In the genomic region with DNA sequence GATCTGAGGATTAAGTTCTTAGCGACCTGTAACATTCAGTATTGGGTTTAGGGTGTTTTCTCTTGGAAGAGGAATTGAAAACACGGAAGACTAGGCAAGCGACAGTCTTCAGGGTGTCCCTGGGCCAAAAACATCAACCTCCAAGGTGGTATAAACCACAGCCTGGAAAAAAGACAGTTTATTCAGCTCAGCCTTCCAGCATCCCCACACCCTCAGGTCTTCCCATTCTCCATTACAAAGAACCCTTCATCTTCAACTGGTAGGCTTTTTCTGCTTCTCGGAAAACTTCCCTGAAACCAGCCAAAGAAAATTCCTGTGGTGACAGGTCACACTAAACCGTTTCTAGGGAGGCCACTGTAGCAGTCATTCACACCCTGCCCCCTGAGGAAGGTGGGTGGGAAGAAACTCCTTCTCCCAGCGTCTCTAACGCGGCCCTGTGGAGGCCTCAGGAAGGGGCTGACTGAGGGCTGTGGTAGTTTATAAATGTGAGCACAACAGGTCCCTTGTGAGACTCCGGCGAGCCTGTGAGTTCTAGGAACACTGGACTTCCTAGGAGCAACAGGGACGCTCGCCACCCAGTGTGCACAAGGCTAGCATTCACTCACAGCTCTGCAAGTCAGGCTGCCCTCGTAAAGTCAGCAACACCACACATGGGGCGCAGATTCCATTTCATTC, we compare ENCODE assay signal across 13 mouse cellular contexts. TPM values are rescaled to one million over a fixed set of nuclear protein-coding genes. Genes with fewer than 3 reads are reported as not detected.
DNase-seq lines count a peak whose midpoint lies in the region; ATAC-seq and TF ChIP-seq lines count a peak whose summit lies in the region.
"Had no signal": no experiment of that assay in that cellular context is flagged by ENCODE, and none has a peak within 500 bp of the region (broad histone marks: within the 10 kb centered on the region; RNA-seq: fewer than 3 reads in every experiment).

No protein-coding gene starts in this region.

- no peak for ATAC-seq in intestine, embryonic 14.5 days (replicated peaks; ENCODE audit: low FRiP score, low TSS enrichment, low read depth)
- ATAC-seq in intestine, postnatal 0 days = no peak
- ATAC-seq in Patski = peak; percentile 26
- peak; percentile 90 for ATAC-seq in limb, embryonic 12.5 days (ENCODE audit: insufficient number of reproducible peaks, insufficient read depth, low FRiP score, low TSS enrichment, low read depth)
- ATAC-seq in inflammation-experienced regulatory T-cells, adult 6 months = no peak
- ATAC-seq: forebrain, embryonic 13.5 days had no signal

- no peak overlapping the region for H3K4me2 ChIP-seq in intestine, embryonic 14.5 days (ENCODE audit: low read length)
- no peak overlapping the region for H3K4me2 ChIP-seq in intestine, postnatal 0 days (replicated peaks; ENCODE audit: low read depth)
- H3K4me2 ChIP-seq in limb, embryonic 12.5 days = peak overlapping the region; percentile 26; the same call in 1 of the 2 replicates
- H3K4me2 ChIP-seq: forebrain, embryonic 13.5 days; hindbrain, embryonic 15.5 days had no signal

- 39% methylated on average over 14 of the region's 14 CpGs for WGBS in intestine, embryonic 14.5 days
- 55% methylated on average over 14 of the region's 14 CpGs for WGBS in intestine, postnatal 0 days
- 38% methylated on average over 14 of the region's 14 CpGs for WGBS in embryonic facial prominence, embryonic 10.5 days
- 23% methylated on average over 14 of the region's 14 CpGs for WGBS in limb, embryonic 12.5 days

- no peaks in the 10 kb centered on the region for H3K27me3 ChIP-seq in intestine, embryonic 14.5 days (replicated peaks; ENCODE audit: control insufficient read depth, insufficient read depth, low read length)
- H3K27me3 ChIP-seq in intestine, postnatal 0 days (replicated peaks; ENCODE audit: control insufficient read depth, insufficient read depth, low read length) = no peaks in the 10 kb centered on the region
- H3K27me3 ChIP-seq in Patski = no peaks in the 10 kb centered on the region
- no peaks in the 10 kb centered on the region for H3K27me3 ChIP-seq in embryonic facial prominence, embryonic 10.5 days (replicated peaks; ENCODE audit: low read depth, poor library complexity, severe bottlenecking)
- no peaks in the 10 kb centered on the region for H3K27me3 ChIP-seq in limb, embryonic 12.5 days
- H3K27me3 ChIP-seq: forebrain, embryonic 13.5 days; hindbrain, embryonic 15.5 days had no signal

- in situ Hi-C loops in Patski (cut with MboI; ENCODE audit: low pct_unique_long_range_greater_than_20kb) = no loop called here

- TF ChIP-seq CTCF in intestine, postnatal 0 days (IDR thresholded peaks at IDR 0.05; ENCODE audit: low read depth) = no peak
- TF ChIP-seq CTCF in Patski (IDR thresholded peaks at IDR 0.05) = no peak

- CTCF ChIA-PET in Patski (lab: Charles Lee) = interaction anchor here (0.6 kb wide), 1 partner anchor 30 kb away, joined by 3 read pairs; no protein-coding TSS in a partner anchor

- no peaks in the 10 kb centered on the region for H3K9me3 ChIP-seq in intestine, embryonic 14.5 days (ENCODE audit: control insufficient read depth, low read length)
- H3K9me3 ChIP-seq in intestine, postnatal 0 days (ENCODE audit: control insufficient read depth) = no peaks in the 10 kb centered on the region
- H3K9me3 ChIP-seq in embryonic facial prominence, embryonic 10.5 days = no peaks in the 10 kb centered on the region
- no peaks in the 10 kb centered on the region for H3K9me3 ChIP-seq in limb, embryonic 12.5 days
- H3K9me3 ChIP-seq: forebrain, embryonic 13.5 days; hindbrain, embryonic 15.5 days had no signal

- H3K27ac ChIP-seq in intestine, embryonic 14.5 days (ENCODE audit: low read depth) = 0 out of 2 replicates have a peak overlapping the region, but pooled peaks have one; percentile 35
- no peak overlapping the region for H3K27ac ChIP-seq in intestine, postnatal 0 days (ENCODE audit: low read depth, low read length)
- peak overlapping the region; percentile 14; the same call in 1 of the 2 replicates for H3K27ac ChIP-seq in embryonic facial prominence, embryonic 10.5 days (replicated peaks)
- H3K27ac ChIP-seq in limb, embryonic 12.5 days = peak overlapping the region; percentile 92
- H3K27ac ChIP-seq: forebrain, embryonic 13.5 days; hindbrain, embryonic 15.5 days had no signal

- peaks cover 34% of the 10 kb centered on the region for H3K36me3 ChIP-seq in intestine, embryonic 14.5 days (ENCODE audit: control insufficient read depth, insufficient read depth, low read length)
- H3K36me3 ChIP-seq in intestine, postnatal 0 days (ENCODE audit: control insufficient read depth, insufficient read depth) = peaks cover 33% of the 10 kb centered on the region
- H3K36me3 ChIP-seq in embryonic facial prominence, embryonic 10.5 days (replicated peaks) = peaks cover 48% of the 10 kb centered on the region
- H3K36me3 ChIP-seq in limb, embryonic 12.5 days = peaks cover 42% of the 10 kb centered on the region

- POLR2A ChIA-PET in Patski (lab: Charles Lee) = interaction anchor here (0.7 kb wide), 1 partner anchor 58 kb away, joined by 3 read pairs; no protein-coding TSS in a partner anchor

- H3K4me3 ChIP-seq in intestine, embryonic 14.5 days (ENCODE audit: low read depth, low read length) = no peak overlapping the region
- H3K4me3 ChIP-seq in intestine, postnatal 0 days (ENCODE audit: low read depth, low read length) = no peak overlapping the region
- H3K4me3 ChIP-seq in embryonic facial prominence, embryonic 10.5 days = no peak overlapping the region
- H3K4me3 ChIP-seq in limb, embryonic 12.5 days (replicated peaks) = no peak overlapping the region
- H3K4me3 ChIP-seq: forebrain, embryonic 13.5 days; hindbrain, embryonic 15.5 days had no signal

- DNase-seq in intestine, embryonic 14.5 days (ENCODE audit: low spot score) = no peak
- no peak for DNase-seq in Patski (ENCODE audit: low read depth, low spot score)
- DNase-seq in embryonic facial prominence, embryonic 10.5 days (ENCODE audit: low spot score) = no peak
- DNase-seq in cerebellum, postnatal 36 days = no peak
- DNase-seq: adrenal gland, postnatal 14 days; cerebellum, adult 2 months; lung, adult 18-20 months had no signal

- peaks cover 10% of the 10 kb centered on the region; the same call in 1 of the 2 replicates for H3K4me1 ChIP-seq in intestine, embryonic 14.5 days (replicated peaks; ENCODE audit: control insufficient read depth, insufficient read depth, low read length)
- no peaks in the 10 kb centered on the region for H3K4me1 ChIP-seq in intestine, postnatal 0 days (replicated peaks; ENCODE audit: control insufficient read depth, insufficient read depth, low read length)
- H3K4me1 ChIP-seq in embryonic facial prominence, embryonic 10.5 days = peaks cover 12% of the 10 kb centered on the region
- peaks cover 35% of the 10 kb centered on the region for H3K4me1 ChIP-seq in limb, embryonic 12.5 days (replicated peaks)
- H3K4me1 ChIP-seq: forebrain, embryonic 13.5 days; hindbrain, embryonic 15.5 days had no signal

- no peak overlapping the region for H3K9ac ChIP-seq in intestine, embryonic 14.5 days (ENCODE audit: low read length)
- H3K9ac ChIP-seq in intestine, postnatal 0 days (ENCODE audit: low read depth, low read length) = no peak overlapping the region
- H3K9ac ChIP-seq in limb, embryonic 12.5 days (replicated peaks) = no peak overlapping the region
- H3K9ac ChIP-seq: forebrain, embryonic 13.5 days; hindbrain, embryonic 15.5 days had no signal

RNA-seq across cellular contexts. Expression of gene Kcns1, which starts 20.7 kb away (rescaled TPM):
- 0.12 and 0.43 TPM in 2 replicates for polyA plus RNA-seq in intestine, embryonic 14.5 days (2014; fragmentation: Nextera tagmentation; extraction: Ambion mirVana)
- 0.07 and 0.21 TPM in 2 replicates for polyA plus RNA-seq in intestine, postnatal 0 days (2015; fragmentation: Nextera tagmentation; extraction: Ambion mirVana)
- polyA plus RNA-seq in Patski (2021) = not detected
- polyA plus RNA-seq in embryonic facial prominence, embryonic 10.5 days (2016; fragmentation: Nextera tagmentation; extraction: Ambion mirVana) = not detected in 2 replicates
- polyA plus RNA-seq in limb, embryonic 12.5 days (2016; fragmentation: Nextera tagmentation; extraction: Ambion mirVana) = 1.1 and 1.3 TPM in 2 replicates
- polyA plus RNA-seq in inflammation-experienced regulatory T-cells, adult 6 months (2017; shearing (Covaris generic)) = not detected
- polyA plus RNA-seq: forebrain, embryonic 13.5 days had no signal

RNA-seq across cellular contexts. Expression of gene Wfdc5, which starts 32.3 kb away (rescaled TPM):
- not detected in 2 replicates for polyA plus RNA-seq in intestine, embryonic 14.5 days (2014; fragmentation: Nextera tagmentation; extraction: Ambion mirVana)
- polyA plus RNA-seq in intestine, postnatal 0 days (2015; fragmentation: Nextera tagmentation; extraction: Ambion mirVana) = 0.44 TPM in 1 of 2 replicates, not detected in the other
- polyA plus RNA-seq in Patski (2021) = 0.05 TPM
- not detected in 2 replicates for polyA plus RNA-seq in embryonic facial prominence, embryonic 10.5 days (2016; fragmentation: Nextera tagmentation; extraction: Ambion mirVana)
- not detected in 2 replicates for polyA plus RNA-seq in limb, embryonic 12.5 days (2016; fragmentation: Nextera tagmentation; extraction: Ambion mirVana)
- not detected for polyA plus RNA-seq in inflammation-experienced regulatory T-cells, adult 6 months (2017; shearing (Covaris generic))
- polyA plus RNA-seq: cerebellum, adult 2 months; forebrain, embryonic 13.5 days; hindbrain, embryonic 15.5 days; testis, adult 2 months had no signal

RNA-seq across cellular contexts. Expression of gene Wfdc12, which starts 40.2 kb away (rescaled TPM):
- not detected in 2 replicates for polyA plus RNA-seq in intestine, embryonic 14.5 days (2014; fragmentation: Nextera tagmentation; extraction: Ambion mirVana)
- not detected in 2 replicates for polyA plus RNA-seq in intestine, postnatal 0 days (2015; fragmentation: Nextera tagmentation; extraction: Ambion mirVana)
- not detected for polyA plus RNA-seq in Patski (2021)
- not detected in 2 replicates for polyA plus RNA-seq in embryonic facial prominence, embryonic 10.5 days (2016; fragmentation: Nextera tagmentation; extraction: Ambion mirVana)
- not detected in 2 replicates for polyA plus RNA-seq in limb, embryonic 12.5 days (2016; fragmentation: Nextera tagmentation; extraction: Ambion mirVana)
- not detected for polyA plus RNA-seq in inflammation-experienced regulatory T-cells, adult 6 months (2017; shearing (Covaris generic))
- polyA plus RNA-seq: forebrain, embryonic 13.5 days; hindbrain, embryonic 15.5 days had no signal

RNA-seq across cellular contexts. Expression of gene Wfdc15a, which starts 49.7 kb away (rescaled TPM):
- polyA plus RNA-seq in intestine, embryonic 14.5 days (2014; fragmentation: Nextera tagmentation; extraction: Ambion mirVana) = not detected in 2 replicates
- polyA plus RNA-seq in intestine, postnatal 0 days (2015; fragmentation: Nextera tagmentation; extraction: Ambion mirVana) = not detected in 2 replicates
- polyA plus RNA-seq in Patski (2021) = not detected
- not detected in 2 replicates for polyA plus RNA-seq in embryonic facial prominence, embryonic 10.5 days (2016; fragmentation: Nextera tagmentation; extraction: Ambion mirVana)
- not detected in 2 replicates for polyA plus RNA-seq in limb, embryonic 12.5 days (2016; fragmentation: Nextera tagmentation; extraction: Ambion mirVana)
- polyA plus RNA-seq in inflammation-experienced regulatory T-cells, adult 6 months (2017; shearing (Covaris generic)) = not detected
- polyA plus RNA-seq: cerebellum, adult 2 months; forebrain, embryonic 13.5 days; hindbrain, embryonic 15.5 days had no signal

Comparison
In these comparisons a context has a peak if more than half of its experiments do, and no peak if none do; other contexts are left out.
1. ATAC-seq: peak in Patski (single experiment) and limb, embryonic 12.5 days (single experiment); none in intestine, embryonic 14.5 days (single experiment), intestine, postnatal 0 days (single experiment) and inflammation-experienced regulatory T-cells, adult 6 months (single experiment).